In genomic region chr10:14208206-14208605, GRCm38 (mm10) we compare ENCODE assay signal across 12 mouse cellular contexts.
DNase-seq lines count a peak whose midpoint lies in the region; ATAC-seq and TF ChIP-seq lines count a peak whose summit lies in the region.
"Had no signal": no experiment of that assay in that cellular context is flagged by ENCODE, and none has a peak within 500 bp of the region (broad histone marks: within the 10 kb centered on the region; RNA-seq: fewer than 3 reads in every experiment).

No protein-coding gene starts in this region.

- 71% methylated on average over 6 of the region's 6 CpGs for WGBS in forebrain, embryonic 15.5 days
- 80% methylated on average over 6 of the region's 6 CpGs for WGBS in forebrain, embryonic 13.5 days
- 73% methylated on average over 6 of the region's 6 CpGs for WGBS in lung, postnatal 0 days
- 85% methylated on average over 6 of the region's 6 CpGs for WGBS in limb, embryonic 10.5 days

- H3K9me3 ChIP-seq in forebrain, embryonic 15.5 days: no peaks in the 10 kb centered on the region
- no peaks in the 10 kb centered on the region for H3K9me3 ChIP-seq in forebrain, embryonic 13.5 days (replicated peaks)
- H3K9me3 ChIP-seq in lung, postnatal 0 days (ENCODE audit: low read length): no peaks in the 10 kb centered on the region
- H3K9me3 ChIP-seq in limb, embryonic 10.5 days (replicated peaks): no peaks in the 10 kb centered on the region
- H3K9me3 ChIP-seq: limb, embryonic 12.5 days had no signal

- TF ChIP-seq CTCF in lung, postnatal 0 days (IDR thresholded peaks at IDR 0.05): no peak

- no peak for DNase-seq in lung, postnatal 0 days (ENCODE audit: low spot score)
- DNase-seq in lung, adult 18-20 months: no peak
- peak; percentile 45 for DNase-seq in CD4-positive helper T cell, adult 2 months (ENCODE audit: low read depth, low spot score)
- DNase-seq in fibroblast of lung, adult 2 months (ENCODE audit: low read depth): peak; percentile 40
- no peak for DNase-seq in limb, embryonic 10.5 days (ENCODE audit: low spot score)
- DNase-seq: adrenal gland, postnatal 36 days; cerebellum, adult 11 months; heart, postnatal 36 days had no signal

- H3K4me1 ChIP-seq in forebrain, embryonic 15.5 days: peaks cover 18% of the 10 kb centered on the region
- H3K4me1 ChIP-seq in forebrain, embryonic 13.5 days: peaks cover 8% of the 10 kb centered on the region; the same call in 1 of the 2 replicates
- H3K4me1 ChIP-seq in lung, postnatal 0 days (ENCODE audit: insufficient read depth, low read depth, low read length): no peaks in the 10 kb centered on the region
- H3K4me1 ChIP-seq in limb, embryonic 10.5 days: 0 out of 2 replicates have a peak, but pooled peaks cover 8% of the 10 kb centered on the region
- H3K4me1 ChIP-seq: limb, embryonic 12.5 days had no signal

- TF ChIP-seq EP300 in lung, postnatal 0 days (IDR thresholded peaks at IDR 0.05): no peak

- H3K36me3 ChIP-seq in forebrain, embryonic 15.5 days: no peaks in the 10 kb centered on the region
- H3K36me3 ChIP-seq in forebrain, embryonic 13.5 days (ENCODE audit: poor library complexity, severe bottlenecking): no peaks in the 10 kb centered on the region
- H3K36me3 ChIP-seq in lung, postnatal 0 days (ENCODE audit: insufficient read depth, low read length): no peaks in the 10 kb centered on the region
- no peaks in the 10 kb centered on the region for H3K36me3 ChIP-seq in limb, embryonic 10.5 days
- H3K36me3 ChIP-seq: limb, embryonic 12.5 days had no signal

- H3K4me3 ChIP-seq in forebrain, embryonic 15.5 days: no peak overlapping the region
- H3K4me3 ChIP-seq in forebrain, embryonic 13.5 days: no peak overlapping the region
- no peak overlapping the region for H3K4me3 ChIP-seq in lung, postnatal 0 days (ENCODE audit: low read depth, low read length)
- no peak overlapping the region for H3K4me3 ChIP-seq in limb, embryonic 10.5 days
- H3K4me3 ChIP-seq: limb, embryonic 12.5 days had no signal

- peak; percentile 26; the same call in 1 of the 2 replicates for ATAC-seq in forebrain, embryonic 15.5 days (replicated peaks)
- ATAC-seq in forebrain, embryonic 13.5 days: no peak; the same call in 1 of the 2 replicates
- ATAC-seq in lung, postnatal 0 days: no peak
- no peak for ATAC-seq in erythroblast, adult 5-6 weeks (replicated peaks; ENCODE audit: low FRiP score, poor library complexity, severe bottlenecking)

- H3K27ac ChIP-seq in forebrain, embryonic 15.5 days (replicated peaks): peak overlapping the region; percentile 77
- no peak overlapping the region for H3K27ac ChIP-seq in forebrain, embryonic 13.5 days
- H3K27ac ChIP-seq in lung, postnatal 0 days (ENCODE audit: low read length): 0 out of 2 replicates have a peak overlapping the region, but pooled peaks have one; percentile 14
- no peak overlapping the region for H3K27ac ChIP-seq in limb, embryonic 10.5 days
- H3K27ac ChIP-seq: limb, embryonic 12.5 days had no signal

- H3K27me3 ChIP-seq in forebrain, embryonic 15.5 days: no peaks in the 10 kb centered on the region
- H3K27me3 ChIP-seq in forebrain, embryonic 13.5 days: no peaks in the 10 kb centered on the region
- H3K27me3 ChIP-seq in lung, postnatal 0 days (replicated peaks; ENCODE audit: insufficient read depth, low read length): no peaks in the 10 kb centered on the region
- no peaks in the 10 kb centered on the region for H3K27me3 ChIP-seq in limb, embryonic 10.5 days (ENCODE audit: low read depth, poor library complexity, severe bottlenecking)
- H3K27me3 ChIP-seq: limb, embryonic 12.5 days had no signal

- H3K4me2 ChIP-seq in forebrain, embryonic 15.5 days (replicated peaks): no peak overlapping the region
- no peak overlapping the region for H3K4me2 ChIP-seq in forebrain, embryonic 13.5 days
- H3K4me2 ChIP-seq in lung, postnatal 0 days (replicated peaks; ENCODE audit: low read depth, low read length): no peak overlapping the region
- H3K4me2 ChIP-seq: limb, embryonic 12.5 days had no signal

- H3K9ac ChIP-seq in forebrain, embryonic 15.5 days (replicated peaks): no peak overlapping the region
- no peak overlapping the region for H3K9ac ChIP-seq in forebrain, embryonic 13.5 days
- H3K9ac ChIP-seq in lung, postnatal 0 days (replicated peaks; ENCODE audit: low read depth): no peak overlapping the region
- H3K9ac ChIP-seq: limb, embryonic 12.5 days had no signal

Comparison
In these comparisons a context has a peak if more than half of its experiments do, and no peak if none do; other contexts are left out.
1. H3K27ac ChIP-seq: peak in forebrain, embryonic 15.5 days (single experiment) and lung, postnatal 0 days (single experiment); none in forebrain, embryonic 13.5 days (single experiment) and limb, embryonic 10.5 days (single experiment).
2. DNase-seq: peak in CD4-positive helper T cell, adult 2 months (single experiment) and fibroblast of lung, adult 2 months (single experiment); none in lung, postnatal 0 days (single experiment), lung, adult 18-20 months (0 of 2) and limb, embryonic 10.5 days (single experiment).